Mouse (Mus musculus): Measurements from ENCODE around the gene Klra5.
"Not testable (repeated sequence)": the region's sequence is repeated elsewhere in the genome, so short reads cannot be mapped to it uniquely, and the experiment has no call there.

The Klra5 gene

GRCm38 (mm10) chr6:129917476-129917946 is at the start of gene Klra5:
Gene Klra5, minus strand, starts transcription at chr6:129917650.
- DNase-seq (ENCODE audit: low spot score): not testable (repeated sequence)

GRCm38 (mm10) chr6:129916996-129917395 is 454 bp downstream of the Klra5 start:
- no peak for DNase-seq (ENCODE audit: low spot score)

GRCm38 (mm10) chr6:129882525-129882924 is 34.9 kb downstream of the Klra5 start:
- DNase-seq (ENCODE audit: low spot score): no peak

- DNase-seq (ENCODE audit: low spot score): no peak
Measured at GRCm38 (mm10) chr6:129876549-129876948, 40.9 kb downstream of the Klra5 start, which contains the start of gene Klra17. Gene Klra17, minus strand, starts transcription at chr6:129876672.

- DNase-seq (ENCODE audit: low spot score): not testable (repeated sequence)
Measured at GRCm38 (mm10) chr6:129862349-129862748, 55.1 kb downstream of the Klra5 start, which contains the start of gene Gm17631. Gene Gm17631, plus strand, starts transcription at chr6:129862649.
